Mouse (Mus musculus): ENCODE measurements around the gene Fbxl12. TPM values are rescaled to one million over a fixed set of nuclear protein-coding genes. Genes with fewer than 3 reads are reported as not detected.
"Not testable (repeated sequence)": the region's sequence is repeated elsewhere in the genome, so short reads cannot be mapped to it uniquely, and the experiment has no call there.

Gene Fbxl12
- polyA plus RNA-seq (2012; rRNA removed) = 26.9 and 30.3 TPM in 2 replicates

GRCm38 (mm10) chr9:20644360-20645081 is at the start of gene Fbxl12:
Gene Fbxl12, minus strand, starts transcription at chr9:20644767.
- H3K4me1 ChIP-seq (ENCODE audit: control insufficient read depth, insufficient read depth, low read length) = no peaks in the 10 kb centered on the region
- H3K4me3 ChIP-seq (ENCODE audit: insufficient read depth, low read length) = peak within 1 kb of the TSS; percentile 80
- TF ChIP-seq POLR2A (IDR thresholded peaks at IDR 0.05; ENCODE audit: extremely low read depth, insufficient read depth, low read length) (peak; percentile 87), CTCF (IDR thresholded peaks at IDR 0.05; ENCODE audit: extremely low read depth, insufficient read depth, low read length) (no peak)
- H3K27ac ChIP-seq (ENCODE audit: insufficient read depth, low read length) = peak within 1 kb of the TSS; percentile 42

- Histone ChIP-seq H3K27ac (ENCODE audit: insufficient read depth, low read length) (no peak overlapping the region), H3K4me1 (ENCODE audit: control insufficient read depth, insufficient read depth, low read length) (peaks cover 14% of the 10 kb centered on the region), H3K4me3 (ENCODE audit: insufficient read depth, low read length) (no peak overlapping the region)
- TF ChIP-seq CTCF (IDR thresholded peaks at IDR 0.05; ENCODE audit: extremely low read depth, insufficient read depth, low read length) (no peak), POLR2A (IDR thresholded peaks at IDR 0.05; ENCODE audit: extremely low read depth, insufficient read depth, low read length) (no peak)
Measured at GRCm38 (mm10) chr9:20692863-20693262, 48.3 kb upstream of the Fbxl12 start.

GRCm38 (mm10) chr9:20690449-20690848 is 45.9 kb upstream of the Fbxl12 start:
- Histone ChIP-seq H3K27ac (ENCODE audit: insufficient read depth, low read length) (peak overlapping the region; percentile 16; the same call in 1 of the 2 replicates), H3K4me1 (ENCODE audit: control insufficient read depth, insufficient read depth, low read length) (peaks cover 12% of the 10 kb centered on the region)
- not testable (repeated sequence) for H3K4me3 ChIP-seq (ENCODE audit: insufficient read depth, low read length)

GRCm38 (mm10) chr9:20689913-20690312 is 45.3 kb upstream of the Fbxl12 start:
- no peak for TF ChIP-seq POLR2A (IDR thresholded peaks at IDR 0.05; ENCODE audit: extremely low read depth, insufficient read depth, low read length)
- no peak for TF ChIP-seq CTCF (IDR thresholded peaks at IDR 0.05; ENCODE audit: extremely low read depth, insufficient read depth, low read length)
- Histone ChIP-seq H3K27ac (ENCODE audit: insufficient read depth, low read length) (peak overlapping the region; percentile 16; the same call in 1 of the 2 replicates), H3K4me1 (ENCODE audit: control insufficient read depth, insufficient read depth, low read length) (peaks cover 12% of the 10 kb centered on the region), H3K4me3 (ENCODE audit: insufficient read depth, low read length) (no peak overlapping the region)

- Histone ChIP-seq H3K4me3 (ENCODE audit: insufficient read depth, low read length) (no peak overlapping the region), H3K27ac (ENCODE audit: insufficient read depth, low read length) (no peak overlapping the region), H3K4me1 (ENCODE audit: control insufficient read depth, insufficient read depth, low read length) (peaks cover 15% of the 10 kb centered on the region)
- TF ChIP-seq POLR2A (IDR thresholded peaks at IDR 0.05; ENCODE audit: extremely low read depth, insufficient read depth, low read length) = no peak
- TF ChIP-seq CTCF (IDR thresholded peaks at IDR 0.05; ENCODE audit: extremely low read depth, insufficient read depth, low read length) = no peak
Measured at GRCm38 (mm10) chr9:20689403-20689802, 44.8 kb upstream of the Fbxl12 start.

GRCm38 (mm10) chr9:20685081-20685861 is 40.7 kb upstream of the Fbxl12 start:
- H3K27ac ChIP-seq (ENCODE audit: insufficient read depth, low read length) = peak overlapping the region; percentile 89
- TF ChIP-seq POLR2A (IDR thresholded peaks at IDR 0.05; ENCODE audit: extremely low read depth, insufficient read depth, low read length) (no peak), CTCF (IDR thresholded peaks at IDR 0.05; ENCODE audit: extremely low read depth, insufficient read depth, low read length) (no peak)

GRCm38 (mm10) chr9:20682389-20682722 is 37.8 kb upstream of the Fbxl12 start:
- no peak overlapping the region for H3K27ac ChIP-seq (ENCODE audit: insufficient read depth, low read length)
- TF ChIP-seq POLR2A (IDR thresholded peaks at IDR 0.05; ENCODE audit: extremely low read depth, insufficient read depth, low read length) (no peak), CTCF (IDR thresholded peaks at IDR 0.05; ENCODE audit: extremely low read depth, insufficient read depth, low read length) (no peak)

More at GRCm38 (mm10) chr9:20685081-20685861, 40.7 kb upstream of the Fbxl12 start:
- Histone ChIP-seq H3K4me1 (ENCODE audit: control insufficient read depth, insufficient read depth, low read length) (peaks cover 8% of the 10 kb centered on the region), H3K4me3 (ENCODE audit: insufficient read depth, low read length) (no peak overlapping the region)

GRCm38 (mm10) chr9:20681546-20682388 is 37.2 kb upstream of the Fbxl12 start:
- Histone ChIP-seq H3K4me1 (ENCODE audit: control insufficient read depth, insufficient read depth, low read length) (peaks cover 10% of the 10 kb centered on the region), H3K4me3 (ENCODE audit: insufficient read depth, low read length) (no peak overlapping the region), H3K27ac (ENCODE audit: insufficient read depth, low read length) (peak overlapping the region; percentile 25; the same call in 1 of the 2 replicates)
- TF ChIP-seq POLR2A (IDR thresholded peaks at IDR 0.05; ENCODE audit: extremely low read depth, insufficient read depth, low read length) = no peak

More at GRCm38 (mm10) chr9:20682389-20682722, 37.8 kb upstream of the Fbxl12 start:
- H3K4me3 ChIP-seq (ENCODE audit: insufficient read depth, low read length) = no peak overlapping the region
- peaks cover 9% of the 10 kb centered on the region for H3K4me1 ChIP-seq (ENCODE audit: control insufficient read depth, insufficient read depth, low read length)

GRCm38 (mm10) chr9:20680378-20680958 is 35.9 kb upstream of the Fbxl12 start:
- TF ChIP-seq POLR2A (IDR thresholded peaks at IDR 0.05; ENCODE audit: extremely low read depth, insufficient read depth, low read length) (no peak), CTCF (IDR thresholded peaks at IDR 0.05; ENCODE audit: extremely low read depth, insufficient read depth, low read length) (no peak)
- no peak overlapping the region for H3K4me3 ChIP-seq (ENCODE audit: insufficient read depth, low read length)
- H3K4me1 ChIP-seq (ENCODE audit: control insufficient read depth, insufficient read depth, low read length) = peaks cover 8% of the 10 kb centered on the region
- H3K27ac ChIP-seq (ENCODE audit: insufficient read depth, low read length) = peak overlapping the region; percentile 43

All from cortical plate, adult 2 months (tissue).